Mouse (Mus musculus): ENCODE data around the gene Pkd2l1.

- TF ChIP-seq POLR2A (IDR thresholded peaks at IDR 0.05; ENCODE audit: borderline replicate concordance, control insufficient read depth, low read depth, low read length) (no peak), CTCF (IDR thresholded peaks at IDR 0.05; ENCODE audit: control insufficient read depth, insufficient read depth, low read length) (no peak)
Observed at GRCm38 (mm10) chr19:44193906-44194305, 1.7 kb upstream of the Pkd2l1 start.

Data from bone marrow, adult 2 months (tissue).